Mouse (Mus musculus): ENCODE data around the gene Thbd.

DNA sequence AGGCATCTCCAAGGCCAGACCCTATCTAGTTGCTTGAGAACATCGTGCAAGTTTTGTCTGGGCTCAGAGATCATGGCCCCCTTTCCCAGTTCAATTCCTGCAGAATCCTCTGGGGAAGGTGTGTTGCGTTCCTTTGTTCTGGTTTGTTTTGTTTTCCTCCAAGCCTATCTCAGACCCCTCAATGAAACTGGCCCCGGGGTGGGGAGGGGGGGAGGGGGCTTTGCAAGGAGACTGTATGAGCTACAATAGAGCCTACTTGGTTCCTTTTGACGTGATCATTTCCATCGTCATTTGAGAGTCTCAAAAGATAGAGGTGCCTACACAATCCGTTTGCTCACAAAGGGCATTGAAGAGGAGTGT lies 753 bp upstream of the Thbd start:
- TF ChIP-seq CTCF (IDR thresholded peaks at IDR 0.05; ENCODE audit: low read depth): no peak
- no peak for TF ChIP-seq EP300 (optimal IDR thresholded peaks at IDR 0.05)
